Mouse (Mus musculus) embryonic facial prominence, embryonic 10.5 days (tissue): ENCODE data around the gene Crat. TPM values are rescaled to one million over a fixed set of nuclear protein-coding genes. Genes with fewer than 3 reads are reported as not detected.

Source experiments
- DNase-seq: peaks from one replicate; pipeline ENCODE4 v3.0.0-alpha.2; 2017; ENCODE audit warnings: low spot score
- H3K27ac ChIP-seq: fragments of 300-500 bp; sonication (generic); replicated peaks from 2 replicates; pipeline ENCODE4 v1.5.1; 2016; ENCODE audit warnings: mild to moderate bottlenecking
- H3K27me3 ChIP-seq: fragments of 300-500 bp; sonication (generic); replicated peaks from 2 replicates; pipeline ENCODE4 v1.6.1; 2016; ENCODE audit warnings: low read depth, mild to moderate bottlenecking; ENCODE audit not compliant: poor library complexity, severe bottlenecking
- H3K36me3 ChIP-seq: fragments of 300-500 bp; sonication (generic); replicated peaks from 2 replicates; pipeline ENCODE4 v1.6.1; 2016; ENCODE audit warnings: mild to moderate bottlenecking, moderate library complexity
- H3K4me1 ChIP-seq: fragments of 300-500 bp; sonication (generic); 2 replicates; pipeline ENCODE4 v1.6.1; 2016
- H3K4me3 ChIP-seq: fragments of 300-500 bp; sonication (generic); 2 replicates; pipeline ENCODE4 v1.5.1; 2016; ENCODE audit warnings: mild to moderate bottlenecking, moderate library complexity
- H3K9me3 ChIP-seq: fragments of 300-500 bp; sonication (generic); 2 replicates; pipeline ENCODE4 v1.6.1; 2016; ENCODE audit warnings: mild to moderate bottlenecking
- WGBS: fragments of 180-500 bp; shearing (Covaris S2); methylation state at CpG from one replicate; pipeline ENCODE4 v1.1.7; 2016; 5-methylcytosine and 5-hydroxymethylcytosine counted together
- polyA plus RNA-seq: library from polyadenylated mRNA; unstranded; fragments of >200 nt; fragmentation: Nextera tagmentation; extraction: Ambion mirVana; gene quantifications from 2 replicates; pipeline ENCODE4 v1.2.1, GENCODE M21; 2016

The Crat gene
- polyA plus RNA-seq = 19.9 and 20.3 TPM in 2 replicates

GRCm38 (mm10) chr2:30415157-30415935, at the start of gene Crat:
Crat (minus strand) TSS chr2:30415813.
- H3K9me3 ChIP-seq = no peaks in the 10 kb centered on the region
- H3K36me3 ChIP-seq = 0 out of 2 replicates have a peak, but pooled peaks cover 16% of the 10 kb centered on the region
- H3K27ac ChIP-seq = peak within 1 kb of the TSS; percentile 99
- H3K4me1 ChIP-seq = peaks cover 53% of the 10 kb centered on the region
- H3K27me3 ChIP-seq = peaks cover 22% of the 10 kb centered on the region
- 1% methylated on average over 58 of the region's 58 CpGs for WGBS
- peak within 1 kb of the TSS; percentile 87 for H3K4me3 ChIP-seq
- DNase-seq = peak; percentile 89

- Histone ChIP-seq H3K9me3 (no peaks in the 10 kb centered on the region), H3K27ac (peak overlapping the region; percentile 44), H3K4me1 (peaks cover 58% of the 10 kb centered on the region), H3K27me3 (peaks cover 16% of the 10 kb centered on the region), H3K4me3 (peak overlapping the region; percentile 46), H3K36me3 (0 out of 2 replicates have a peak, but pooled peaks cover 3% of the 10 kb centered on the region)
- no peak for DNase-seq
- 67% methylated on average over 5 of the region's 5 CpGs for WGBS
Measured at GRCm38 (mm10) chr2:30464411-30464810, 48.8 kb upstream of the Crat start.

- Histone ChIP-seq H3K27me3 (peaks cover 12% of the 10 kb centered on the region), H3K9me3 (no peaks in the 10 kb centered on the region), H3K27ac (peak overlapping the region; percentile 44), H3K4me3 (peak overlapping the region; percentile 46), H3K4me1 (peaks cover 53% of the 10 kb centered on the region), H3K36me3 (peaks cover 7% of the 10 kb centered on the region)
- 3% methylated on average over 9 of the region's 9 CpGs for WGBS
- peak; percentile 71 for DNase-seq
Measured at GRCm38 (mm10) chr2:30463904-30464330, 48.3 kb upstream of the Crat start.

GRCm38 (mm10) chr2:30463341-30463761, 47.7 kb upstream of the Crat start:
- H3K27ac ChIP-seq = peak overlapping the region; percentile 44
- peak overlapping the region; percentile 46 for H3K4me3 ChIP-seq
- H3K4me1 ChIP-seq = peaks cover 47% of the 10 kb centered on the region
- H3K36me3 ChIP-seq = peaks cover 10% of the 10 kb centered on the region
- no peaks in the 10 kb centered on the region for H3K9me3 ChIP-seq
- 23% methylated on average over 5 of the region's 5 CpGs for WGBS
- DNase-seq = peak; percentile 67
- H3K27me3 ChIP-seq = peaks cover 6% of the 10 kb centered on the region; the same call in 1 of the 2 replicates

- 92% methylated on average over 6 of the region's 6 CpGs for WGBS
- no peak overlapping the region for H3K27ac ChIP-seq
- H3K4me1 ChIP-seq = peaks cover 33% of the 10 kb centered on the region
- peaks cover 14% of the 10 kb centered on the region for H3K36me3 ChIP-seq
- no peak overlapping the region for H3K4me3 ChIP-seq
- no peaks in the 10 kb centered on the region for H3K9me3 ChIP-seq
- DNase-seq = no peak
- H3K27me3 ChIP-seq = no peaks in the 10 kb centered on the region
Measured at GRCm38 (mm10) chr2:30459241-30459640, 43.6 kb upstream of the Crat start.

- no peak overlapping the region for H3K4me3 ChIP-seq
- peaks cover 20% of the 10 kb centered on the region for H3K36me3 ChIP-seq
- H3K9me3 ChIP-seq = no peaks in the 10 kb centered on the region
- DNase-seq = no peak
- H3K27me3 ChIP-seq = no peaks in the 10 kb centered on the region
- 89% methylated on average over 6 of the region's 6 CpGs for WGBS
- H3K4me1 ChIP-seq = peaks cover 28% of the 10 kb centered on the region
- H3K27ac ChIP-seq = no peak overlapping the region
Measured at GRCm38 (mm10) chr2:30458349-30458748, 42.7 kb upstream of the Crat start.

- Histone ChIP-seq H3K4me1 (peaks cover 33% of the 10 kb centered on the region), H3K9me3 (no peaks in the 10 kb centered on the region), H3K27me3 (no peaks in the 10 kb centered on the region), H3K36me3 (peaks cover 17% of the 10 kb centered on the region), H3K27ac (peak overlapping the region; percentile 69; the same call in 1 of the 2 replicates), H3K4me3 (no peak overlapping the region)
- DNase-seq = no peak
- 73% methylated on average over 13 of the region's 13 CpGs for WGBS
Measured at GRCm38 (mm10) chr2:30456104-30456980, 40.7 kb upstream of the Crat start.

GRCm38 (mm10) chr2:30454587-30454986, 39.0 kb upstream of the Crat start:
- no peaks in the 10 kb centered on the region for H3K27me3 ChIP-seq
- 0 out of 2 replicates have a peak overlapping the region, but pooled peaks have one; percentile 11 for H3K27ac ChIP-seq
- H3K9me3 ChIP-seq = peaks cover 10% of the 10 kb centered on the region; the same call in 1 of the 2 replicates
- 87% methylated on average over 5 of the region's 5 CpGs for WGBS
- no peak overlapping the region for H3K4me3 ChIP-seq
- H3K36me3 ChIP-seq = peaks cover 31% of the 10 kb centered on the region
- peaks cover 33% of the 10 kb centered on the region for H3K4me1 ChIP-seq
- no peak for DNase-seq

GRCm38 (mm10) chr2:30453570-30453969, 38.0 kb upstream of the Crat start:
- WGBS = 85% methylated on average over 3 of the region's 3 CpGs
- no peak for DNase-seq
- H3K36me3 ChIP-seq = peaks cover 34% of the 10 kb centered on the region
- 0 out of 2 replicates have a peak overlapping the region, but pooled peaks have one; percentile 40 for H3K27ac ChIP-seq
- peaks cover 33% of the 10 kb centered on the region for H3K4me1 ChIP-seq
- no peak overlapping the region for H3K4me3 ChIP-seq
- H3K27me3 ChIP-seq = no peaks in the 10 kb centered on the region
- peaks cover 14% of the 10 kb centered on the region; the same call in 1 of the 2 replicates for H3K9me3 ChIP-seq

GRCm38 (mm10) chr2:30451525-30451924, 35.9 kb upstream of the Crat start:
- no peaks in the 10 kb centered on the region for H3K27me3 ChIP-seq
- H3K4me1 ChIP-seq = peaks cover 43% of the 10 kb centered on the region
- peaks cover 14% of the 10 kb centered on the region; the same call in 1 of the 2 replicates for H3K9me3 ChIP-seq
- 91% methylated on average over 3 of the region's 3 CpGs for WGBS
- peaks cover 55% of the 10 kb centered on the region for H3K36me3 ChIP-seq
- no peak for DNase-seq
- H3K27ac ChIP-seq = no peak overlapping the region
- H3K4me3 ChIP-seq = no peak overlapping the region

GRCm38 (mm10) chr2:30450530-30450929, 34.9 kb upstream of the Crat start:
- WGBS = 66% methylated on average over 1 of the region's 1 CpGs
- Histone ChIP-seq H3K4me3 (no peak overlapping the region), H3K36me3 (peaks cover 65% of the 10 kb centered on the region), H3K27me3 (no peaks in the 10 kb centered on the region), H3K9me3 (peaks cover 14% of the 10 kb centered on the region; the same call in 1 of the 2 replicates), H3K27ac (no peak overlapping the region), H3K4me1 (peaks cover 44% of the 10 kb centered on the region)
- no peak for DNase-seq

GRCm38 (mm10) chr2:30448371-30448770, 32.8 kb upstream of the Crat start:
- H3K4me1 ChIP-seq = peaks cover 61% of the 10 kb centered on the region

More at GRCm38 (mm10) chr2:30448371-30448770, 32.8 kb upstream of the Crat start:
- Histone ChIP-seq H3K27me3 (no peaks in the 10 kb centered on the region), H3K4me3 (no peak overlapping the region), H3K27ac (peak overlapping the region; percentile 98), H3K9me3 (peaks cover 14% of the 10 kb centered on the region; the same call in 1 of the 2 replicates), H3K36me3 (peaks cover 76% of the 10 kb centered on the region)
- DNase-seq = no peak
- 87% methylated on average over 7 of the region's 7 CpGs for WGBS
